8 mouse cellular contexts compared by ENCODE assay signal in genomic region chr6:30572456-30573311, GRCm38 (mm10). TPM values are rescaled to one million over a fixed set of nuclear protein-coding genes. Genes with fewer than 3 reads are reported as not detected.
DNase-seq lines count a peak whose midpoint lies in the region; ATAC-seq and TF ChIP-seq lines count a peak whose summit lies in the region.

No protein-coding gene starts in this region.

- H3K4me2 ChIP-seq in intestine, embryonic 15.5 days (replicated peaks) = no peak overlapping the region

- peak overlapping the region; percentile 32 for H3K27ac ChIP-seq in gastrocnemius, adult 2 months
- peak overlapping the region; percentile 75 for H3K27ac ChIP-seq in intestine, embryonic 15.5 days

- no peak overlapping the region for H3K9ac ChIP-seq in intestine, embryonic 15.5 days

- 0 out of 2 replicates have a peak, but pooled peaks cover 5% of the 10 kb centered on the region for H3K4me1 ChIP-seq in intestine, embryonic 15.5 days (replicated peaks)
- H3K4me1 ChIP-seq in lung, adult 2 months (ENCODE audit: control insufficient read depth, insufficient read depth, low read length) = no peaks in the 10 kb centered on the region

- ATAC-seq in intestine, embryonic 15.5 days = peak; percentile 53; the same call in 1 of the 2 replicates

- no peak for TF ChIP-seq POLR2A in lung, adult 2 months (IDR thresholded peaks at IDR 0.05; ENCODE audit: borderline replicate concordance, extremely low read depth, low read depth, low read length)

- no peak for TF ChIP-seq CTCF in gastrocnemius, adult 2 months (IDR thresholded peaks at IDR 0.05)
- TF ChIP-seq CTCF in lung, adult 2 months (IDR thresholded peaks at IDR 0.05; ENCODE audit: insufficient read depth, low read length) = no peak

- intact Hi-C loops in gastrocnemius, adult 2 months (cut with DNase I) = no loop called here
- intact Hi-C loops in gastrocnemius, postnatal 36 days (cut with DNase I) = no loop called here

- no peaks in the 10 kb centered on the region for H3K36me3 ChIP-seq in intestine, embryonic 15.5 days

- H3K4me3 ChIP-seq in gastrocnemius, adult 2 months = peak overlapping the region; percentile 3; the same call in 1 of the 2 replicates
- H3K4me3 ChIP-seq in intestine, embryonic 15.5 days (replicated peaks) = no peak overlapping the region
- H3K4me3 ChIP-seq in lung, adult 2 months (replicated peaks; ENCODE audit: extremely low read depth, low read depth, low read length) = no peak overlapping the region

- no peaks in the 10 kb centered on the region for H3K9me3 ChIP-seq in intestine, embryonic 15.5 days

- no peak for DNase-seq in gastrocnemius, adult 2 months
- DNase-seq in gastrocnemius, postnatal 36 days = no peak
- peak; percentile 69 to 89 for DNase-seq in frontal cortex, postnatal 14 days (ENCODE audit: low spot score in 2 of 2)
- peak; percentile 36 for DNase-seq in lung, adult 2 months
- DNase-seq in retina, postnatal 1 day = peak; percentile 79
- DNase-seq in kidney, adult 8-10 months = no peak
- DNase-seq in adrenal gland, postnatal 36 days = no peak

- 55% methylated on average over 20 of the region's 20 CpGs for WGBS in intestine, embryonic 15.5 days
- WGBS in lung, adult 2 months = 58% methylated on average over 20 of the region's 20 CpGs

- no peaks in the 10 kb centered on the region for H3K27me3 ChIP-seq in intestine, embryonic 15.5 days (replicated peaks)

RNA-seq across cellular contexts. Expression of gene Cpa4, which starts 4.5 kb away (rescaled TPM):
- not detected for total RNA-seq in gastrocnemius, adult 2 months (2021)
- not detected for total RNA-seq in gastrocnemius, postnatal 36 days (2021)
- 0.59 and 0.77 TPM in 2 replicates for polyA plus RNA-seq in intestine, embryonic 15.5 days (2015; fragmentation: Nextera tagmentation; extraction: Ambion mirVana)
- 4.6 TPM in 1 of 2 replicates, not detected in the other for polyA plus RNA-seq in lung, adult 2 months (2012; rRNA removed)
- total RNA-seq in adrenal gland, postnatal 36 days (2021) = 1 to 10 TPM; 1.1 to 1.2 TPM

RNA-seq across cellular contexts. Expression of gene Cpa2, which starts 31.3 kb away (rescaled TPM):
- not detected for total RNA-seq in gastrocnemius, adult 2 months (2021)
- total RNA-seq in gastrocnemius, postnatal 36 days (2021) = not detected
- polyA plus RNA-seq in intestine, embryonic 15.5 days (2015; fragmentation: Nextera tagmentation; extraction: Ambion mirVana) = 327 and 654 TPM in 2 replicates
- 0.13 and 0.28 TPM in 2 replicates for polyA plus RNA-seq in lung, adult 2 months (2012; rRNA removed)
- under 1 TPM; 0.56 to 0.66 TPM for total RNA-seq in adrenal gland, postnatal 36 days (2021)

RNA-seq across cellular contexts. Expression of gene Cpa5, which starts 38.1 kb away (rescaled TPM):
- total RNA-seq in gastrocnemius, adult 2 months (2021) = not detected
- total RNA-seq in gastrocnemius, postnatal 36 days (2021) = not detected
- polyA plus RNA-seq in intestine, embryonic 15.5 days (2015; fragmentation: Nextera tagmentation; extraction: Ambion mirVana) = 0.25 TPM in 2 replicates
- not detected in 2 replicates for polyA plus RNA-seq in lung, adult 2 months (2012; rRNA removed)
- total RNA-seq in adrenal gland, postnatal 36 days (2021) = not detected

Comparison
In these comparisons a context has a peak if more than half of its experiments do, and no peak if none do; other contexts are left out.
1. DNase-seq: peak in frontal cortex, postnatal 14 days (2 of 2), lung, adult 2 months (single experiment) and retina, postnatal 1 day (single experiment); none in gastrocnemius, adult 2 months (single experiment), gastrocnemius, postnatal 36 days (0 of 2), kidney, adult 8-10 months (0 of 2) and adrenal gland, postnatal 36 days (0 of 2).